Mouse (Mus musculus) forebrain, embryonic 10.5 days (tissue): ENCODE measurements around the gene AI854703. TPM values are rescaled to one million over a fixed set of nuclear protein-coding genes. Genes with fewer than 3 reads are reported as not detected.
A peak's percentile ranks its signal among the peaks of the same experiment; 100 is the strongest.

ENCODE experiments used
- DNase-seq: peaks from one replicate; pipeline ENCODE4 v3.0.0-alpha.2; 2017; ENCODE audit warnings: low spot score; ENCODE audit errors: extremely low spot score
- H3K27ac ChIP-seq: fragments of 300-500 bp; sonication (generic); 2 replicates; pipeline ENCODE4 v1.5.1; 2016; ENCODE audit warnings: mild to moderate bottlenecking
- H3K27me3 ChIP-seq: fragments of 300-500 bp; sonication (generic); 2 replicates; pipeline ENCODE4 v1.6.1; 2016; ENCODE audit warnings: mild to moderate bottlenecking; ENCODE audit not compliant: poor library complexity, severe bottlenecking
- H3K36me3 ChIP-seq: fragments of 300-500 bp; sonication (generic); replicated peaks from 2 replicates; pipeline ENCODE4 v1.6.1; 2016; ENCODE audit warnings: mild to moderate bottlenecking, moderate library complexity
- H3K4me1 ChIP-seq: fragments of 300-500 bp; sonication (generic); 2 replicates; pipeline ENCODE4 v1.6.1; 2016
- H3K4me3 ChIP-seq: fragments of 300-500 bp; sonication (generic); 2 replicates; pipeline ENCODE4 v1.5.1; 2016; ENCODE audit warnings: mild to moderate bottlenecking, moderate library complexity
- H3K9me3 ChIP-seq: fragments of 300-500 bp; sonication (generic); 2 replicates; pipeline ENCODE4 v1.6.1; 2016; ENCODE audit warnings: mild to moderate bottlenecking, moderate library complexity
- WGBS: fragments of 180-500 bp; shearing (Covaris S2); methylation state at CpG from one replicate; pipeline ENCODE4 v1.1.7; 2016; 5-methylcytosine and 5-hydroxymethylcytosine counted together
- polyA plus RNA-seq: library from polyadenylated mRNA; unstranded; fragments of >200 nt; fragmentation: Nextera tagmentation; extraction: Ambion mirVana; gene quantifications from 2 replicates; pipeline ENCODE4 v1.2.1, GENCODE M21; 2016

AI854703 gene
- polyA plus RNA-seq, 1 experiment from 2014 or later = 0.83 TPM

DNA sequence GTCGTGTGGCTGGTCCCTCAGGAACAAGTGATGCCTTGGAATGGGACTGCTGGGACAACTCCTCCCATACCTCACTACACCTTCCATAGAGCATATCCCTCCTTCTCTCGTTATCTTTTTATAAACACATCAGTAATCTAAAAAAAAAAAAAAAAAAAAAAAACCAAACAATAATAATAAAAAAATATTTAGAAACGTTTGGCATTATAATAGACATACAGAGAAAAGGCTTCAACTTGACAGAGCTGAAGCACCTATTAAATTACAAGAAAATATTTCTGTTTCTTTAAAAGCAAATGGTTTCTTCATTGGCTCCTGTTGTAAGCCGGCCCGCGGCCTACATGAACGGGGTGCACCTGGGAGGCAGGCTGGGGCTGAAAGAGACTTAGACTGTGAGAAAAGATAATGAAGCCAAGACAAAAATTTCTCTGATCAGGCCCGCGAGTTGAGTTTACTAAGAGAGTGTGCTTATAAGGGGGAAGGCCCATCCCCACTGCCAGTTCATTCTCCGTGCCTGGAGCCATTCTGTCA is 48.9 kb downstream of the AI854703 start:
- 45% methylated on average over 10 of the region's 10 CpGs for WGBS
- Histone ChIP-seq H3K36me3 (no peaks in the 10 kb centered on the region), H3K4me3 (peak overlapping the region; percentile 33), H3K9me3 (no peaks in the 10 kb centered on the region), H3K27ac (0 out of 2 replicates have a peak overlapping the region, but pooled peaks have one; percentile 64), H3K4me1 (peaks cover 10% of the 10 kb centered on the region), H3K27me3 (no peaks in the 10 kb centered on the region)
- DNase-seq = peak; percentile 17

DNA sequence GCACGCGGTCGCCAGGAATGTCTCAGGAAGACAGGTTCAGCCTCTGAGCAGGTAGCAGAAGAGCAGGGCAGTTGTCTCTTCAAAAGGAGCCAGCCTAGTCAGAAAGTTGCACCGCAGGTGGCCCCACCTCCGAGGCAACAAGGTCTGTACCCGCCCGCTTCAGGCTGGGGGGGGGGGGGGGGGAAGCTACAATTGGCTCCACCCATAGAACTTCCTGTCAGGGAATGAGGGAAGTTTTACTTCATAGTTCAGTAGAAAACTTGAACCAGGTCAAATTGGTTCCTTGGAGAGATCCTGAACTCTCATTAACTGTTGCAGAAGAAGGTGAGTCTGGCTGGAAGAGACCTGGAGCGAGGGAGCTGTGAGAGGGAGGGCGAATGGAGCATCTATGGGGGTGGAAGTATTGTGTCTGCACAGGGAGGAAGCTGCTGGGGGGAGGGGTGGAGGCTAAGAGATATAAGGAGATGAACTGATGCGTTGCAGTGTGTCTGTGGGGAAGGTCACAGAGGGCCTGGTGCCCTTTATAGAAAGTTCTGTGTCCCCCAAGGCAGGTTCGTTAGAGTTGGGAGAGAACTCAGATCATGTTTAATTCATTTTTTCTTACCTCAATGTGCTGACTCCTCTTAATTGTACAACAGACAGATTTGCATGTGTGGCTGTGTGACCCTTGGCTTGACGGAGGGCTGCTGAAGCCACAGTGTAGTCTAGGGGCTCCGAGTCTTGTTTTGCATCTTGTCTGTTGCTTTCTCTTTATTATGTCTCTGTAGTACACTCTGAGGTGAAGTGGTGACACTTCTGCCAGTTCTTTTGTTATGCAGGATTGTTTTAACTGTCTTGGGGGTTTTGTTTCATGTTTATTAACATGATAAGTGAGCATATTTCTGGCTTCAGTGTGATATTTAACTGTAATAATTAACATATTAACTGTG is 49.6 kb downstream of the AI854703 start, which contains the start of gene Gimap9:
Gene Gimap9 (plus strand): TSS at position 199 of the 929 bp plus-strand sequence.
- DNase-seq = no peak
- WGBS = 26% methylated on average over 13 of the region's 13 CpGs
- H3K4me3 ChIP-seq = peak within 1 kb of the TSS; percentile 33
- H3K9me3 ChIP-seq = no peaks in the 10 kb centered on the region
- no peaks in the 10 kb centered on the region for H3K36me3 ChIP-seq
- H3K4me1 ChIP-seq = peaks cover 10% of the 10 kb centered on the region
- peak within 1 kb of the TSS; percentile 64; the same call in 1 of the 2 replicates for H3K27ac ChIP-seq
- H3K27me3 ChIP-seq = no peaks in the 10 kb centered on the region

DNA sequence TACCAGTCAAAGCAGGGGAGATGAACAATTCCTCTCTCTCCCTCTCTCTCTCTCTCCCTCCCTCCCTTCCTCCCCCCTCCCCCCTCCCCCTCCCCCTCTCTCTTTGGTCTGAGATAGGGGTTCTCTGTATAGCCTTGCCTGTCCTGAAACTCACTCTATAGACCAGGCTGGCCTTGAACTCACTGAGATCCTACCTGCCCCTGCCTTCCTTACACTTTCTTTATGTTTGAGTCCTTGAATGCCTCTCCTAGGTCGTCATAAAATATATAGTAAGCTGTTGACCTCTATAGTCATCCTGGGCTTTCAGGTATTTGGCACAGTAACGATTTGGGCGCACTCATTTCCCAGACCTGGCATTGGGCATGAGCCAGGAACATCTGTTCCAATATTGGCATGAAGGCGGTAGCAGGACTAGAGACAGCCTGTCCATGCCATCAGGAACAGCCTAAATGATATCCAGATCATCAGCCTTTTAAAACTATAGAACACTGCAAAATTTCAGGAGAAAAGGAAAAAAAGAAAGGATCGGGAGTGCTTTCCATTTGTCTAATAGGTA is 50.4 kb downstream of the AI854703 start:
- no peak for DNase-seq
- WGBS = 86% methylated on average over 5 of the region's 5 CpGs
- Histone ChIP-seq H3K9me3 (no peaks in the 10 kb centered on the region), H3K4me1 (peaks cover 10% of the 10 kb centered on the region), H3K36me3 (no peaks in the 10 kb centered on the region), H3K27me3 (no peaks in the 10 kb centered on the region), H3K27ac (no peak overlapping the region), H3K4me3 (no peak overlapping the region)

DNA sequence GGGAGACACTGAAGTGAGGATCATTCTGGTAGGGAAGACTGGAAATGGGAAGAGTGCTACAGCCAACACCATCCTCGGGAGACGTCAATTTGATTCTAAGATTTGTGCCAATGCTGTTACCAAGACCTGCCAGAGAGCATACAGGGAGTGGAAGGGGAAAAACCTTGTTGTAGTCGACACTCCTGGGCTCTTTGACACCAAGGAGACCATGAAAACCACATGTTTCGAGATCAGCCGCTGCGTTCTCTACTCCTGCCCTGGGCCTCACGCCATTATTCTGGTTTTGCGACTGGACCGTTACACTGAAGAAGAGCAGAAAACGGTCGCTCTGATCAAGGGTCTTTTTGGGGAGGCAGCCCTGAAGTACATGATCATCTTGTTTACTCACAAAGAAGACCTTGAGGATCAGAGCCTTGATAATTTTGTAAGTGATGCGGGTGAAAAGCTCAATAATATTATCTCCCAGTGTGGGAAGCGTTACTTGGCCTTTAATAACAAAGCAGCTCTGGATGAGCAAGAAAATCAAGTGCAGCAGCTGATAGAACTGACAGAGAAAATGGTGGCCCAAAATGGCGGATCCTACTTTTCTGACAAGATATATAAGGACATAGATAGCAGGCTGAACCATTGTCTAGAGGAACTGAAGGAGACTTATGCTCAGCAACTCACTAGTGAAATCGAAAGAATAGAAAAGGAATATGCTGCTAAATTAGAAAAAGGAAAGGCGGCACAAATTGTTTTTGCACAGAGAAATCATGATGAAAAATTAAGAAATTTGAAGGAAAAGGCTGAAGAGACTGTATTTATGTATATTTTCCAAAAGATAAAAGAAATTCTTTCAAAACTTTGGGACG is 51.2 kb downstream of the AI854703 start:
- 94% methylated on average over 17 of the region's 17 CpGs for WGBS
- DNase-seq = no peak
- H3K4me3 ChIP-seq = no peak overlapping the region
- H3K4me1 ChIP-seq = peaks cover 10% of the 10 kb centered on the region
- no peaks in the 10 kb centered on the region for H3K9me3 ChIP-seq
- no peaks in the 10 kb centered on the region for H3K27me3 ChIP-seq
- no peak overlapping the region for H3K27ac ChIP-seq
- no peaks in the 10 kb centered on the region for H3K36me3 ChIP-seq

DNA sequence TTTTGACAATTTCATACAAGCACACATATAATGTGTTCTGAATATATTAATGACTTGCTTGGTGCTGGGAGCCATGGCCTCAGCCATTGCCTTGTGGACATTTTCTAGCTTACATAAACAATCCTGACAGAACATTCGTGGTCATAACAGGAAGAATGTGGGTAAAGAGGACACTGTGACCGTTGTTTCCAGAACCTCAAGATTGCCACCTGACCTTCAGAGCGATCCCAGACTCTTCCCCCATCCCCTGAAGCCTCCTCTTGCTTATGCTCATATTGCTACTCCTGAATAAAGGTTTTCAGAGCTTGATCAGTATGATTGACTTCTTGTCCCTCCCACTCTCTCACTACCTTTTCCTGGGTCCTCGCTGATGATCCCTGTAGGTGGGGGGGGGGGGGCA is 51.8 kb downstream of the AI854703 start:
- H3K36me3 ChIP-seq = no peaks in the 10 kb centered on the region
- no peak for DNase-seq
- no peak overlapping the region for H3K4me3 ChIP-seq
- no peaks in the 10 kb centered on the region for H3K9me3 ChIP-seq
- 94% methylated on average over 4 of the region's 4 CpGs for WGBS
- H3K27me3 ChIP-seq = no peaks in the 10 kb centered on the region
- H3K27ac ChIP-seq = no peak overlapping the region
- peaks cover 10% of the 10 kb centered on the region for H3K4me1 ChIP-seq

GRCm38 (mm10) chr6:48679701-48680100 is 53.1 kb downstream of the AI854703 start:
- WGBS = 87% methylated on average over 6 of the region's 6 CpGs
- H3K27me3 ChIP-seq = no peaks in the 10 kb centered on the region

GRCm38 (mm10) chr6:48680421-48680820 is 53.9 kb downstream of the AI854703 start:
- Histone ChIP-seq H3K4me1 (peaks cover 10% of the 10 kb centered on the region), H3K27me3 (no peaks in the 10 kb centered on the region), H3K36me3 (no peaks in the 10 kb centered on the region), H3K27ac (no peak overlapping the region), H3K9me3 (no peaks in the 10 kb centered on the region), H3K4me3 (no peak overlapping the region)
- DNase-seq = no peak
- WGBS = 86% methylated on average over 5 of the region's 5 CpGs

More at GRCm38 (mm10) chr6:48679701-48680100, 53.1 kb downstream of the AI854703 start:
- no peak overlapping the region for H3K27ac ChIP-seq
- no peaks in the 10 kb centered on the region for H3K9me3 ChIP-seq
- H3K4me3 ChIP-seq = no peak overlapping the region
- no peaks in the 10 kb centered on the region for H3K36me3 ChIP-seq
- no peak for DNase-seq
- H3K4me1 ChIP-seq = peaks cover 10% of the 10 kb centered on the region

DNA sequence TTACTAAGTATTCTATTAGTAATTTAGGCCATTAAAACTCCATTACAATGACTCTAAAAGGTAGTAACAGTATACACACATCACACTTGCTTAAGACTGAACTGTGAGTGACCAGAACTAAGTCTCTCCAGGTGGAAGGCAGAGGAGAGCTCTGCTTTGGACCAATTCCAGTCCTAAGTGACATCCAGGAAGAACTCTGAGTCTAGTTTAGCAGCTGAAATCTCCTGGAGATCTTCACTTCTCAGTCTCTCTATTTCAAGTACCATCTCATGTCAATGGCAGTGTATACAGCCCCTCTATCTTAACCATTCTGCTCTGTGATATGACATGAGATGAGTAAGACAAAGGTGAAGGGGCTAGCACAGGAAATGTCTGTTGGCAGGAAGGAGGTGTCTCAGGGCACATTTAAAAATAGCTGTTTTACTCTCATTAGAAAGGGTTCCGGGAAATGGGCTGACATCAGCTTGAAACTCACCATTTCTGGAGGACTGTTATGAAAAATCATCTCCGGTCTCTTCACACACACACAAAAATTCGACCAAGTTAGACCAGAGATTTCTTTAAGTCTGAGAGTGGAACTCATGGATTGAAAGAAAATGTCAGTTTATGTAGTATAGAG is 55.0 kb downstream of the AI854703 start:
- WGBS = 79% methylated on average over 3 of the region's 3 CpGs
- Histone ChIP-seq H3K4me1 (no peaks in the 10 kb centered on the region; the same call in 1 of the 2 replicates), H3K36me3 (no peaks in the 10 kb centered on the region), H3K9me3 (no peaks in the 10 kb centered on the region), H3K27ac (no peak overlapping the region), H3K27me3 (no peaks in the 10 kb centered on the region), H3K4me3 (no peak overlapping the region)
- DNase-seq = no peak

DNA sequence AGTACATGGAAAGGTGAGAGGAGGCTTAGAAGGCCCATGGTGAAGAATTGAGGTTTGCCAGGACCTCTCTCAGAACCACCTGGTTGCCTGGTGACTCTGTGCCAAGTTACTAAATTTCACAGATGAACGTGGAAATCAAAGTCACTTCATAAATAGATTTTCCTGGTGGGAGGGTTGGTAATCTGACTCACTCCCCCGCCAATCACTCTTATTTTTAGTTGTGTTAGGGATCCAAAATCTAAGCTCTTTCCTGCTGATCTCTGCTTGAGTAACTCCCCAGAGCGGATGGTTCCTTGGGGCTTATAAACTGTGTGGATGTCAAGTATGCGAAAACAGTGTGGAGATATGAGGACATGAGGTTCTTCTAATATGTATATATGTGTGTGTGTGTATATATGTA is 55.7 kb downstream of the AI854703 start:
- no peaks in the 10 kb centered on the region for H3K4me1 ChIP-seq
- no peaks in the 10 kb centered on the region for H3K9me3 ChIP-seq
- H3K4me3 ChIP-seq = no peak overlapping the region
- H3K36me3 ChIP-seq = no peaks in the 10 kb centered on the region
- 88% methylated on average over 4 of the region's 4 CpGs for WGBS
- no peak overlapping the region for H3K27ac ChIP-seq
- DNase-seq = no peak
- no peaks in the 10 kb centered on the region for H3K27me3 ChIP-seq

Other genes with a start within 250 kb of the AI854703 start
- gene Krba1, start 231.2 kb upstream of the AI854703 start, polyA plus RNA-seq = 23.7 and 24.5 TPM in 2 replicates
- gene Zfp467, start 180.9 kb upstream of the AI854703 start, polyA plus RNA-seq = 12.9 and 13.1 TPM in 2 replicates
- 0.15 and 0.19 TPM in 2 replicates for gene Sspo, start 178.5 kb upstream of the AI854703 start, polyA plus RNA-seq
- 43.4 and 44.0 TPM in 2 replicates for gene Atp6v0e2, start 89.1 kb upstream of the AI854703 start, polyA plus RNA-seq
- gene Lrrc61, start 72.0 kb upstream of the AI854703 start, polyA plus RNA-seq = 15.2 and 16.5 TPM in 2 replicates
- gene Rarres2, start 54.0 kb upstream of the AI854703 start, polyA plus RNA-seq = 0.30 and 0.41 TPM in 2 replicates
- gene Gm45021, start 37.2 kb upstream of the AI854703 start, polyA plus RNA-seq = not detected in 2 replicates
- 53.1 and 56.8 TPM in 2 replicates for gene Repin1, start 32.9 kb upstream of the AI854703 start, polyA plus RNA-seq
- gene Gm44965, start 32.8 kb upstream of the AI854703 start, polyA plus RNA-seq = 1.2 and 2.3 TPM in 2 replicates
- gene Zfp775, start 24.7 kb upstream of the AI854703 start, polyA plus RNA-seq = 8.8 and 11.1 TPM in 2 replicates
- gene Gimap8, start 20.5 kb downstream of the AI854703 start, polyA plus RNA-seq = 0.31 and 0.33 TPM in 2 replicates
- gene Gimap9, start 49.4 kb downstream of the AI854703 start, polyA plus RNA-seq = 4.0 TPM in 2 replicates
- 5.9 and 6.8 TPM in 2 replicates for gene Gimap4, start 57.8 kb downstream of the AI854703 start, polyA plus RNA-seq
- gene Gimap6, start 81.5 kb downstream of the AI854703 start, polyA plus RNA-seq = 8.4 and 9.7 TPM in 2 replicates
- gene Gm28053, start 91.8 kb downstream of the AI854703 start, polyA plus RNA-seq = not detected in 2 replicates
- gene Gimap7, start 91.9 kb downstream of the AI854703 start, polyA plus RNA-seq = not detected in 2 replicates
- gene Gimap1, start 112.3 kb downstream of the AI854703 start, polyA plus RNA-seq = 5.9 and 6.1 TPM in 2 replicates
- 0.62 and 1.0 TPM in 2 replicates for gene Gimap5, start 119.4 kb downstream of the AI854703 start, polyA plus RNA-seq
- not detected in 2 replicates for gene Gimap3, start 144.1 kb downstream of the AI854703 start, polyA plus RNA-seq
- 7.4 and 10.3 TPM in 2 replicates for gene Tmem176a, start 214.2 kb downstream of the AI854703 start, polyA plus RNA-seq
- gene Tmem176b, start 214.7 kb downstream of the AI854703 start, polyA plus RNA-seq = 19.8 and 25.4 TPM in 2 replicates
- gene Aoc1, start 246.1 kb downstream of the AI854703 start, polyA plus RNA-seq = 0.05 TPM in 1 of 2 replicates, not detected in the other